Mouse (Mus musculus) liver, embryonic 11.5 days (tissue): Measurements from ENCODE around the gene Reg4. TPM values are rescaled to one million over a fixed set of nuclear protein-coding genes. Genes with fewer than 3 reads are reported as not detected.

Experiments used
- ATAC-seq: fragments of 200-750 bp; cut with Nextera tagmentation; replicated peaks from 2 replicates; pipeline ENCODE4 v1.8.0; 2017; ENCODE audit warnings: moderate number of reproducible peaks, mild to moderate bottlenecking, moderate TSS enrichment, moderate library complexity; ENCODE audit not compliant: low FRiP score
- DNase-seq: peaks from one replicate; pipeline ENCODE4 v3.0.0-alpha.2; 2017; ENCODE audit warnings: low spot score
- H3K27ac ChIP-seq: fragments of 300-500 bp; sonication (generic); 2 replicates; pipeline ENCODE4 v1.5.1; 2014; ENCODE audit warnings: mild to moderate bottlenecking, low read depth, low read length, control low read depth
- H3K27me3 ChIP-seq: fragments of 300-500 bp; sonication (generic); replicated peaks from 2 replicates; pipeline ENCODE4 v1.6.1; 2014; ENCODE audit warnings: low read length, mixed read lengths; ENCODE audit not compliant: control insufficient read depth, insufficient read depth
- H3K36me3 ChIP-seq: fragments of 300-500 bp; sonication (generic); 2 replicates; pipeline ENCODE4 v1.6.1; 2014; ENCODE audit warnings: mild to moderate bottlenecking, low read length, moderate library complexity, mixed read lengths; ENCODE audit not compliant: control insufficient read depth, insufficient read depth
- H3K4me1 ChIP-seq: fragments of 300-500 bp; sonication (generic); replicated peaks from 2 replicates; pipeline ENCODE4 v1.6.1; 2014; ENCODE audit warnings: low read length, mixed read lengths; ENCODE audit not compliant: control insufficient read depth, insufficient read depth
- H3K4me2 ChIP-seq: fragments of 300-500 bp; sonication (generic); 2 replicates; pipeline ENCODE4 v1.6.1; 2014; ENCODE audit warnings: mild to moderate bottlenecking, control low read depth, moderate library complexity
- H3K4me3 ChIP-seq: fragments of 300-500 bp; sonication (generic); 2 replicates; pipeline ENCODE4 v1.5.1; 2014; ENCODE audit warnings: low read depth, low read length, control low read depth
- H3K9ac ChIP-seq: fragments of 300-500 bp; sonication (generic); 2 replicates; pipeline ENCODE4 v1.6.1; 2014; ENCODE audit warnings: low read depth, low read length, control low read depth
- H3K9me3 ChIP-seq: fragments of 300-500 bp; sonication (generic); 2 replicates; pipeline ENCODE4 v1.6.1; 2016; ENCODE audit warnings: low read length, inconsistent platforms, mixed read lengths; ENCODE audit not compliant: control insufficient read depth
- WGBS: fragments of 180-500 bp; shearing (Covaris S2); extraction: QIAGEN DNeasy Blood & Tissue Kit; methylation state at CpG from one replicate; pipeline ENCODE4 v1.1.7; 2014; 5-methylcytosine and 5-hydroxymethylcytosine counted together
- polyA plus RNA-seq: library from polyadenylated mRNA; unstranded; fragments of >200 nt; fragmentation: Nextera tagmentation; extraction: Ambion mirVana; gene quantifications from 2 replicates; pipeline ENCODE4 v1.2.1, GENCODE M21; 2014

The Reg4 gene
- polyA plus RNA-seq, 1 experiment from 2014 or later: 0.16 TPM

DNA sequence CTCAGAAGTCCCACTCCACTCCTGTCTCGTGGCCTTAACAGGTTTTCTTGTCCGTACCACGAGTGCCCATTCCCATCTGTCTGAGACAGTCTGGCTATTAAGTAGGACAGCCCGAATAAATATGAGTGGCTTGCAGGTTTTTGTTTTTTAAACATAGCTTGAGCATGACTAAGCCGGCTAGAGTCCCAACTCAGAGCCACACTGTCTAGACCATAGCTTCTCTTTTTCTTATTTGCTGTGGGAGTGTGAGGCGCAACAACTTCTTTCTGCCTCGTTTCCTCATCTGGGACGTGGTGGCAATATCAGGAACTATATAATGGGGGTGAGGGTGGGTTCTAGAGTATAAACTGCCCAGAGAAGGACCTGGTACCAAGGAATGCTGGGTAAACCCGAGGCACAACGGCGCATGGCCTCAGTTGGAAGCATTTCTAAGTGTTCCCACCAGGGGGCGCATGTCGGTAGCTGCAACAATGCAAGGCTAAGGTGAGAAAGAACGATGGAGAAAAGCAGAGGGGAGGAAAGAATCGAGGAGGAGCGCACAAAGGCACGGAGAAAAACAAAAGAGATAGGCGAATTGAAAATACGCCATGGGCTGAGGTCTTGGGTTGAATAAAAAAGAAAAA lies 5.1 kb downstream of the Reg4 start:
- Histone ChIP-seq H3K36me3 (no peaks in the 10 kb centered on the region), H3K4me1 (no peaks in the 10 kb centered on the region), H3K4me2 (no peak overlapping the region), H3K9ac (no peak overlapping the region), H3K9me3 (no peaks in the 10 kb centered on the region), H3K27me3 (0 out of 2 replicates have a peak, but pooled peaks cover 4% of the 10 kb centered on the region), H3K4me3 (no peak overlapping the region), H3K27ac (no peak overlapping the region)
- WGBS: 34% methylated on average over 19 of the region's 19 CpGs
- DNase-seq (peak; percentile 71), ATAC-seq (0 out of 2 replicates have a peak, but pooled peaks have one; percentile 35)

DNA sequence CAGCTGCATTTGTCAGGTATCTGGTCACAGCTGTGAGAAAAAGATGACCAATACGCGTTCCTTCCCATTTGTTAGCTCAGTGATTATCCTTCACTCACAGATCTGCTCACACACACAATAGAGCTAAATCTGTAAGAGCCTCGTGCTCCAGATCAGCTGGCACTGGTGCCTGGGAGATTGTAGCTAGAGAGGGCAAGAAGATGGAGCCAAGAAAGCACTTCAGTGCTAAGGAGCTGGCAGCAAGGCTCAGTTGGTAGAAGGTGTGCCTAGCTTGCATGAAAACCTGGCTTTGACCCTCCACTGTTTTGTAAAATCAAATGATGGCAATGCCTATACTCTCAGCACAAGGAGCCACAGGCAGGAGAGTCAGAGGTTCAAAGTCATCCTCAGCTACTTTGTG lies 5.8 kb downstream of the Reg4 start:
- no peak for DNase-seq
- no peaks in the 10 kb centered on the region for H3K4me1 ChIP-seq
- no peak overlapping the region for H3K4me3 ChIP-seq
- no peak overlapping the region for H3K9ac ChIP-seq
- no peak overlapping the region for H3K27ac ChIP-seq
- WGBS: 77% methylated on average over 3 of the region's 3 CpGs
- no peak for ATAC-seq
- no peak overlapping the region for H3K4me2 ChIP-seq
- H3K36me3 ChIP-seq: no peaks in the 10 kb centered on the region
- H3K9me3 ChIP-seq: no peaks in the 10 kb centered on the region
- H3K27me3 ChIP-seq: 0 out of 2 replicates have a peak, but pooled peaks cover 4% of the 10 kb centered on the region

DNA sequence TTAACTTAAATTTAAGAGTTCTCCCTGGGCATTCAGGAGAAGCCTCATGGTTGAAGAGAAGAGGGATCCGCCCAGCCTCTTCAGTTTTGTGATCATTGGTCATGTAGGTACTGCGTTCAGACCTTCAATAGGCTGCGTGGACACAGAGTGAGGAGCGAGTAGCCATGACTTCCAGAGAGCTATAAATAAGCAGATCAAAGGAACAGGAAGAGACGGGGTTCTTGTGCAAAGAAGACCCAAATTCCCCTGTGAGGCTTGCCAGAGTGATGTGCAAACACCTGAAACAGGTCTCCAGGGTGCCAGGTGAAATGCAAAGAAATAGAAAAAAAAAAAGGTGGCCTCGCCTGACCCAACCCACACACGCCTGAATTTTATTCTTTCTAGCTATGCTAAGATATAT lies 8.0 kb downstream of the Reg4 start:
- Histone ChIP-seq H3K27ac (no peak overlapping the region), H3K9ac (no peak overlapping the region), H3K4me2 (no peak overlapping the region), H3K9me3 (no peaks in the 10 kb centered on the region), H3K36me3 (no peaks in the 10 kb centered on the region), H3K27me3 (0 out of 2 replicates have a peak, but pooled peaks cover 4% of the 10 kb centered on the region), H3K4me3 (no peak overlapping the region), H3K4me1 (no peaks in the 10 kb centered on the region)
- 71% methylated on average over 7 of the region's 7 CpGs for WGBS
- ATAC-seq (no peak), DNase-seq (no peak)

DNA sequence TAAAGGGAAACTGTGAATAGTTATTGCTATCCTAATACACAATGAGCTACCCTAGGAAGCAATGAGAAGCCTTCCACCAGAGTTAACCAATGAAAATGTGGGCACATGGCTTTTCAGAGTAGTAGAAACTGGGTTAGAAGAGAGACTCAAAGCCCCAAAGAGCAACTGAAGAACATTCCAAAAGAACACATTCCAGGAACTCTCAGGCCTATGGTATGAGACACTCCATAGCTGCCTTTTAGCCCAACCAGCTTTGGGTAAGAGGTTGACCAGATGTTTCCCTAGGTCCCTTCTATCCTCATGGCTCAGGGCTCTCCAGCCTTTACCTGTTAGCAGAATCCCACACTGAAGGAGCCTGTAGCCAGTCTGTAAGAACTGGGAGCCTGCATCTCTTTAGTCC lies 11.5 kb downstream of the Reg4 start:
- Histone ChIP-seq H3K9ac (no peak overlapping the region), H3K27ac (no peak overlapping the region), H3K4me3 (no peak overlapping the region), H3K27me3 (no peaks in the 10 kb centered on the region), H3K4me1 (0 out of 2 replicates have a peak, but pooled peaks cover 2% of the 10 kb centered on the region), H3K9me3 (no peaks in the 10 kb centered on the region), H3K36me3 (no peaks in the 10 kb centered on the region), H3K4me2 (no peak overlapping the region)
- ATAC-seq: no peak
- DNase-seq: no peak

DNA sequence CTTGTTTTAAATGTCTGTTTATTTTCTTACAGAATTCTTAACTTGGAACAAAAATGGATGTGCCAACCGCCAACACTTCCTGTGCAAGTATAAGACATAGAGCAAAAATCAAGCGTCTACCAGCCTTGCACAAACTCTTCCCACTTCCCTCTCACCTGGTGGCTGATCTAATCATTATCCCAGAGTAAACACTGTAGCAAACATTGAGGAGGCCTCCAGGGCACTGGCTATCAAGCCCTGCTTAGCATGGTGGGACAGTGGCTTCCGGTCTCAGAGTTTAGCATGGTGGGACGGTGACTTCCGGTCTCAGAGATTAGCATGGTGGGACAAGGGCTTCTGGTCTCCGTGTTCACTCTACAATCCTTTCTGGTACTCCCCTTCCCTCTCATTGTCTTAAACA lies 14.3 kb downstream of the Reg4 start:
- DNase-seq (no peak), ATAC-seq (no peak)
- H3K27me3 ChIP-seq: no peaks in the 10 kb centered on the region
- H3K9me3 ChIP-seq: no peaks in the 10 kb centered on the region
- no peak overlapping the region for H3K27ac ChIP-seq
- 0 out of 2 replicates have a peak, but pooled peaks cover 2% of the 10 kb centered on the region for H3K4me1 ChIP-seq
- no peak overlapping the region for H3K4me3 ChIP-seq
- no peak overlapping the region for H3K9ac ChIP-seq
- H3K36me3 ChIP-seq: no peaks in the 10 kb centered on the region
- no peak overlapping the region for H3K4me2 ChIP-seq
- WGBS: 69% methylated on average over 6 of the region's 6 CpGs

DNA sequence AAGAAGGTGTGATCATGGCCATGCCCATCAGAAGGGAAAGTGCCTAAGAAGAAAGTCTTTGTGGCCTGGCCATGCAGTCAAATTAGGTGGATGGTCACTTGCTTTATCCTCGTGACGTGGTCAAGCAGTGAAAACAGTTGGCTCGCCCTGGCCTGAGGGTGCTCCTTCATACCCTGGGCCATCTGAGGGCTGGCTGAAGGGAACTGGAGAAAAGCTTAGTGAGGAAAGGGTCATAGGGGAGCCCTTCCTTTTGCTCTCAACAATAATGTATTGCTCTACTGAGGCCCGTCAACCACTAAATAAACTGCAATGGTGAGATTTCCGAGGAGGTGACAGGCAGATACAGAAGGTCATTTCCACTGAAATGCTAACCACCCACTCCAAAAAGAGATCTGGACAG lies 15.3 kb downstream of the Reg4 start:
- no peak for DNase-seq
- 77% methylated on average over 5 of the region's 5 CpGs for whole genome bisulfite sequencing
- Histone ChIP-seq H3K4me3 (no peak overlapping the region), H3K4me2 (no peak overlapping the region), H3K4me1 (0 out of 2 replicates have a peak, but pooled peaks cover 4% of the 10 kb centered on the region), H3K9ac (no peak overlapping the region), H3K36me3 (no peaks in the 10 kb centered on the region), H3K9me3 (no peaks in the 10 kb centered on the region), H3K27ac (no peak overlapping the region), H3K27me3 (no peaks in the 10 kb centered on the region)
- no peak for ATAC-seq

DNA sequence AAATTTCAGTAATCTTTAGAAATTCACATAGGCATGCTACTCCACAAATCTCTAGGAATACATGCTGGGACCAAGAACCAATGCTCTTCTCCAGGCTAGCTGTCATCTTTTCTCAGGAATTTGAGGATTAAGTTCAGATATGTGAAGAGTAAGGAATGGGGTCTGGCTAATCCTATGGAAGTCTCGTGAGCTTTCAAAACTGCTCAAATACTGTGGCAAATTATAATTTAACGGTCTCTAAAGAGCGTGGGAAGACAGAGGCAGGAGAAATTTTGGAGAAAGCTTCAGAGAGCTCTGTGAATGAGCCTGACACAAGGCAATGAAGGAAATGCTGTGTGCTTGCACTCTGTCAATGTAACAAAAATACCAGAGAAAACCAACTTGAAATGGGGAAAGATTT lies 16.2 kb downstream of the Reg4 start:
- H3K4me1 ChIP-seq: 0 out of 2 replicates have a peak, but pooled peaks cover 4% of the 10 kb centered on the region
- no peak overlapping the region for H3K4me3 ChIP-seq
- no peak overlapping the region for H3K4me2 ChIP-seq
- no peak for DNase-seq
- no peak overlapping the region for H3K27ac ChIP-seq
- H3K9me3 ChIP-seq: no peaks in the 10 kb centered on the region
- no peak overlapping the region for H3K9ac ChIP-seq
- H3K27me3 ChIP-seq: no peaks in the 10 kb centered on the region
- ATAC-seq: no peak
- WGBS: 78% methylated on average over 3 of the region's 3 CpGs
- H3K36me3 ChIP-seq: no peaks in the 10 kb centered on the region

DNA sequence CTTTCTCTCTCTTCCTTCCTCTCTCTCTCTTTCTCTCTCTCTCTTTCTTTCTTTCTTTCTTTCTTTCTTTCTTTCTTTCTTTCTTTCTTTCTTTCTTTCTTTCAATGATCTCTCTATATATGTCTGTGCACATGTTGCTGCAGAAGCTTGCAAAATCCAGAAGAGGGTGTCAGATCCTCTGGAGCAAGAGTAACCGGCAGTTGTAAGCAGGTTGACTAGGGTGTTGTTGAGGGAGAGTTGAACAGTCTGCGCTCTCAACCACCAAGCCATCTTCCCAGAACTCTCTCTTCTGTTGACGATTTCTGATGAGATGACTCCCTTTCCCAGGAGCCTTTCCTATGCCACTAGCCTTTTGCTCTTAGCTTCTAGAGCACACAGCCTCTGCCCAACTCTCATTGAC lies 20.1 kb downstream of the Reg4 start:
- no peaks in the 10 kb centered on the region for H3K36me3 ChIP-seq
- H3K27me3 ChIP-seq: no peaks in the 10 kb centered on the region
- WGBS: 81% methylated on average over 3 of the region's 3 CpGs
- H3K9me3 ChIP-seq: no peaks in the 10 kb centered on the region
- ATAC-seq (no peak), DNase-seq (no peak)
- no peak overlapping the region for H3K9ac ChIP-seq
- no peak overlapping the region for H3K4me3 ChIP-seq
- no peak overlapping the region; the same call in 1 of the 2 replicates for H3K27ac ChIP-seq
- H3K4me2 ChIP-seq: no peak overlapping the region
- H3K4me1 ChIP-seq: peaks cover 14% of the 10 kb centered on the region; the same call in 1 of the 2 replicates

DNA sequence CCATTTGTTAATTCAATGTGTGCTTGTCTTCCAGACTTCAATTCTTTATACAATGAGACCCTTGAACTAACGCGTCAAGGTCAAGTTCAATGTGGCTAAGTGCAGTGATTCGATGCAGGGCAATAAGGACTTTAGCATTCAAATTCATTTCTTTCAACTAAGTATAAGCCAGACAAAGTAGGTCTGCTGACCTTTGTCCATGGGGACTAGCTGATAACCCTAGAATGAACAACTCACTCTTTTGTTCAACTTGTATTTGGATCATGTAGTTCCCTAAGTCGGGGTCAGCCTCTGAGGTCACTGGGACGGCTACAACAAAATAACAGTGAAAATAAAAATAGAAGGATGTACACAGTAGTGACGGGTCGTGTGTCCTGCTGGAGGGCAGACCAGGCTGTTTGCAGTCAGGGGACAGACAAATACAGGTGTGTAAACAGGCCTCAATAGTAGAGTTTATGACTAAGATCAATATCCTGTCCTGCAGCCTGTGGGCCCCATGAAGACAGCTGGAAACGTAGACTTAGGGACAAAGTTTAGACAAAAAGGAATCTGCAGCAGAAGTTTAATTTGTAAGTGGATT lies 20.6 kb downstream of the Reg4 start:
- ATAC-seq: no peak

More for the DNA sequence above, 20.6 kb downstream of the Reg4 start:
- Histone ChIP-seq H3K4me1 (peaks cover 14% of the 10 kb centered on the region; the same call in 1 of the 2 replicates), H3K9ac (no peak overlapping the region), H3K36me3 (no peaks in the 10 kb centered on the region), H3K27me3 (no peaks in the 10 kb centered on the region), H3K4me3 (no peak overlapping the region), H3K9me3 (no peaks in the 10 kb centered on the region), H3K4me2 (no peak overlapping the region), H3K27ac (no peak overlapping the region; the same call in 1 of the 2 replicates)
- no peak for DNase-seq
- WGBS: 72% methylated on average over 8 of the region's 8 CpGs
